Mouse (Mus musculus) testis, adult 2 months (tissue): ENCODE results near the gene Anapc11.

Source experiments
- CTCF ChIP-seq: fragments of 200-500 bp; IDR thresholded peaks from 2 replicates; pipeline ENCODE4 v1.5.1; 2012; ENCODE audit warnings: low read depth, mild to moderate bottlenecking, inconsistent platforms, low read length, moderate library complexity; ENCODE audit not compliant: control insufficient read depth, insufficient read depth, insufficient replicate concordance
- POLR2A ChIP-seq: fragments of 200-500 bp; IDR thresholded peaks from 2 replicates; pipeline ENCODE4 v1.6.1; 2012; ENCODE audit warnings: low read depth, mild to moderate bottlenecking, inconsistent platforms, low read length, moderate library complexity; ENCODE audit not compliant: control insufficient read depth

- TF ChIP-seq CTCF (no peak), POLR2A (no peak)
Observed at GRCm38 (mm10) chr11:120603545-120603944, 5.3 kb downstream of the Anapc11 start.
